Mouse (Mus musculus) limb, embryonic 12.5 days (tissue): ENCODE results near the gene Rad51d. TPM values are rescaled to one million over a fixed set of nuclear protein-coding genes. Genes with fewer than 3 reads are reported as not detected.
A peak's percentile ranks its signal among the peaks of the same experiment; 100 is the strongest.
"Not testable (repeated sequence)": the region's sequence is repeated elsewhere in the genome, so short reads cannot be mapped to it uniquely, and the experiment has no call there.

ENCODE experiments used
- ATAC-seq: fragments of 200-750 bp; cut with Nextera tagmentation; 2 replicates; pipeline ENCODE4 v1.8.0; 2017; ENCODE audit warnings: low read depth, moderate TSS enrichment; ENCODE audit not compliant: insufficient number of reproducible peaks, insufficient read depth, low FRiP score, low TSS enrichment
- H3K27ac ChIP-seq: fragments of 300-500 bp; sonication (generic); 2 replicates; pipeline ENCODE4 v1.5.1; 2016; ENCODE audit warnings: mild to moderate bottlenecking, moderate library complexity
- H3K27me3 ChIP-seq: fragments of 300-500 bp; sonication (generic); 2 replicates; pipeline ENCODE4 v1.6.1; 2016; ENCODE audit warnings: mild to moderate bottlenecking, moderate library complexity
- H3K36me3 ChIP-seq: fragments of 300-500 bp; sonication (generic); 2 replicates; pipeline ENCODE4 v1.6.1; 2016; ENCODE audit warnings: mild to moderate bottlenecking, moderate library complexity
- H3K4me1 ChIP-seq: fragments of 300-500 bp; sonication (generic); replicated peaks from 2 replicates; pipeline ENCODE4 v1.6.1; 2016
- H3K4me2 ChIP-seq: fragments of 300-500 bp; sonication (generic); 2 replicates; pipeline ENCODE4 v1.6.1; 2016; ENCODE audit warnings: mild to moderate bottlenecking, moderate library complexity
- H3K4me3 ChIP-seq: fragments of 300-500 bp; sonication (generic); replicated peaks from 2 replicates; pipeline ENCODE4 v1.5.1; 2016; ENCODE audit warnings: mild to moderate bottlenecking
- H3K9ac ChIP-seq: fragments of 300-500 bp; sonication (generic); replicated peaks from 2 replicates; pipeline ENCODE4 v1.6.1; 2016; ENCODE audit warnings: mild to moderate bottlenecking, moderate library complexity
- H3K9me3 ChIP-seq: fragments of 300-500 bp; sonication (generic); 2 replicates; pipeline ENCODE4 v1.6.1; 2016; ENCODE audit warnings: mild to moderate bottlenecking, moderate library complexity
- WGBS: fragments of 180-500 bp; shearing (Covaris S2); methylation state at CpG from one replicate; pipeline ENCODE4 v1.1.7; 2016; 5-methylcytosine and 5-hydroxymethylcytosine counted together
- polyA plus RNA-seq: library from polyadenylated mRNA; unstranded; fragments of >200 nt; fragmentation: Nextera tagmentation; extraction: Ambion mirVana; gene quantifications from 2 replicates; pipeline ENCODE4 v1.2.1, GENCODE M21; 2016

Gene Rad51d
- 10.3 and 11.8 TPM in 2 replicates for polyA plus RNA-seq

GRCm38 (mm10) chr11:82890342-82890762 is at the start of gene Rad51d:
Rad51d (minus strand) TSS chr11:82890614.
- peaks cover 17% of the 10 kb centered on the region; the same call in 1 of the 2 replicates for H3K4me1 ChIP-seq
- no peaks in the 10 kb centered on the region for H3K9me3 ChIP-seq
- H3K27me3 ChIP-seq, result peaks cover 8% of the 10 kb centered on the region; the same call in 1 of the 2 replicates
- peak; percentile 76 for ATAC-seq
- under 1% methylated on average over 26 of the region's 26 CpGs for WGBS
- H3K36me3 ChIP-seq, result no peaks in the 10 kb centered on the region
- peak within 1 kb of the TSS; percentile 87 for H3K4me2 ChIP-seq
- H3K27ac ChIP-seq, result peak within 1 kb of the TSS; percentile 46; the same call in 1 of the 2 replicates
- H3K9ac ChIP-seq, result peak within 1 kb of the TSS; percentile 65
- peak within 1 kb of the TSS; percentile 63 for H3K4me3 ChIP-seq

GRCm38 (mm10) chr11:82933186-82933585 is 42.8 kb upstream of the Rad51d start:
- Histone ChIP-seq H3K36me3 (no peaks in the 10 kb centered on the region), H3K4me2 (peak overlapping the region; percentile 93), H3K4me3 (peak overlapping the region; percentile 50), H3K27me3 (peaks cover 94% of the 10 kb centered on the region), H3K9me3 (no peaks in the 10 kb centered on the region), H3K27ac (no peak overlapping the region), H3K4me1 (peaks cover 11% of the 10 kb centered on the region), H3K9ac (peak overlapping the region; percentile 52; the same call in 1 of the 2 replicates)
- 2% methylated on average over 28 of the region's 29 CpGs for WGBS
- ATAC-seq, result no peak

- Histone ChIP-seq H3K27me3 (peaks cover 91% of the 10 kb centered on the region), H3K9ac (peak overlapping the region; percentile 57; the same call in 1 of the 2 replicates), H3K4me1 (peaks cover 11% of the 10 kb centered on the region), H3K4me3 (peak overlapping the region; percentile 50), H3K4me2 (peak overlapping the region; percentile 93)
- H3K27ac ChIP-seq, H3K36me3 ChIP-seq, H3K9me3 ChIP-seq, ATAC-seq: not testable (repeated sequence)
- WGBS, result under 1% methylated on average over 104 of the region's 119 CpGs
These were observed 41.4 kb upstream of the Rad51d start for GRCm38 (mm10) chr11:82931671-82932450.

GRCm38 (mm10) chr11:82931161-82931560 is 40.7 kb upstream of the Rad51d start:
- H3K9me3 ChIP-seq, ATAC-seq, H3K36me3 ChIP-seq, H3K27ac ChIP-seq: not testable (repeated sequence)
- WGBS, result 1% methylated on average over 55 of the region's 63 CpGs
- H3K27me3 ChIP-seq, result peaks cover 91% of the 10 kb centered on the region
- H3K4me3 ChIP-seq, result peak overlapping the region; percentile 50
- peak overlapping the region; percentile 57 for H3K9ac ChIP-seq
- peaks cover 11% of the 10 kb centered on the region for H3K4me1 ChIP-seq
- H3K4me2 ChIP-seq, result peak overlapping the region; percentile 93

GRCm38 (mm10) chr11:82930391-82930955 is 40.1 kb upstream of the Rad51d start:
- Histone ChIP-seq H3K27me3 (peaks cover 90% of the 10 kb centered on the region), H3K9ac (0 out of 2 replicates have a peak overlapping the region, but pooled peaks have one; percentile 31), H3K4me1 (peaks cover 11% of the 10 kb centered on the region), H3K4me2 (peak overlapping the region; percentile 93), H3K4me3 (peak overlapping the region; percentile 50)
- under 1% methylated on average over 78 of the region's 85 CpGs for WGBS
- not testable (repeated sequence) for H3K36me3 ChIP-seq, ATAC-seq, H3K27ac ChIP-seq, H3K9me3 ChIP-seq

GRCm38 (mm10) chr11:82929633-82929950 is 39.2 kb upstream of the Rad51d start:
- H3K4me2 ChIP-seq, result no peak overlapping the region
- WGBS, result 43% methylated on average over 3 of the region's 3 CpGs
- H3K4me3 ChIP-seq, result no peak overlapping the region
- H3K27ac ChIP-seq, result no peak overlapping the region
- no peaks in the 10 kb centered on the region for H3K36me3 ChIP-seq
- ATAC-seq, result no peak
- H3K4me1 ChIP-seq, result peaks cover 11% of the 10 kb centered on the region
- no peak overlapping the region for H3K9ac ChIP-seq
- H3K9me3 ChIP-seq, result no peaks in the 10 kb centered on the region
- peaks cover 87% of the 10 kb centered on the region for H3K27me3 ChIP-seq

- Histone ChIP-seq H3K4me2 (no peak overlapping the region), H3K4me1 (peaks cover 11% of the 10 kb centered on the region), H3K9ac (no peak overlapping the region), H3K9me3 (no peaks in the 10 kb centered on the region), H3K4me3 (no peak overlapping the region), H3K36me3 (no peaks in the 10 kb centered on the region), H3K27ac (no peak overlapping the region), H3K27me3 (peaks cover 81% of the 10 kb centered on the region)
- no peak for ATAC-seq
- 27% methylated on average over 20 of the region's 20 CpGs for WGBS
These were observed 38.7 kb upstream of the Rad51d start for GRCm38 (mm10) chr11:82928897-82929632.

- H3K4me1 ChIP-seq, H3K4me3 ChIP-seq, H3K9ac ChIP-seq, H3K27ac ChIP-seq, ATAC-seq, H3K36me3 ChIP-seq, H3K4me2 ChIP-seq, H3K9me3 ChIP-seq: not testable (repeated sequence)
- peaks cover 68% of the 10 kb centered on the region for H3K27me3 ChIP-seq
- 89% methylated on average over 6 of the region's 6 CpGs for WGBS
These were observed 33.5 kb upstream of the Rad51d start for GRCm38 (mm10) chr11:82923910-82924309.

GRCm38 (mm10) chr11:82921691-82922090 is 31.3 kb upstream of the Rad51d start:
- Histone ChIP-seq H3K4me3 (no peak overlapping the region), H3K9me3 (no peaks in the 10 kb centered on the region), H3K36me3 (no peaks in the 10 kb centered on the region), H3K4me2 (no peak overlapping the region), H3K27ac (no peak overlapping the region), H3K4me1 (no peaks in the 10 kb centered on the region), H3K9ac (no peak overlapping the region), H3K27me3 (peaks cover 59% of the 10 kb centered on the region)
- no peak for ATAC-seq
- WGBS, result 69% methylated on average over 4 of the region's 4 CpGs

GRCm38 (mm10) chr11:82920768-82921167 is 30.4 kb upstream of the Rad51d start:
- Histone ChIP-seq H3K36me3 (no peaks in the 10 kb centered on the region), H3K4me3 (no peak overlapping the region), H3K9me3 (no peaks in the 10 kb centered on the region), H3K27me3 (peaks cover 53% of the 10 kb centered on the region), H3K4me1 (no peaks in the 10 kb centered on the region), H3K9ac (no peak overlapping the region), H3K4me2 (no peak overlapping the region), H3K27ac (no peak overlapping the region)
- no peak for ATAC-seq
- WGBS, result 49% methylated on average over 10 of the region's 10 CpGs
